Mouse (Mus musculus) left cerebral cortex, adult 8-10 months (tissue): ENCODE measurements at regions not wholly inside any gene's neighbourhood (a gene's known extent, or its start where the extent isn't known, plus 50 kb on each side); places are given as distances from the start of the nearest gene placed in this dataset.
"Not testable (repeated sequence)": the region's sequence is repeated elsewhere in the genome, so short reads cannot be mapped to it uniquely, and the experiment has no call there.

ENCODE experiments used
- DNase-seq, 2 experiments: peaks; one replicate each; pipeline ENCODE4 v3.0.0; 2022; ENCODE audit warnings: low spot score in 2 of 2

DNA sequence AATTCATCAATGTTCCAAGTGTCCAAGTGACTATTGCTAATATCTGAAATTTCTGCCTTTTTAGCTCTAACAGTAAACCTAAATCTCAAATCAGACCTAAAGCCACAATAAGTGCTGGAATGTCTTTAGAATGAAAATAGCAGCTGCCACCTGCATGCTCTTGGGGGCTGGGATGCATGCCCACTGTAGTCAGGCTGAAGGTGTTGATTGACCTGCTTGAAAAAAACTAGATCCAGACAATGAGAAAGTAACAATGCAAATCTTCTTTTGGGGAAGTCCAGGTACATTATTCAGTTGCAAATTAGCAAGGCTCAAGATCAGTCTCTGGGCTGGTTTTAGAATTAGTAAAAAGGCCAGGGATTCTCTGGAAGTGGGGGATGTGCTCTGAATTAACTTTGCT, 1759.9 kb upstream of the Slc39a10 start:
- DNase-seq = not testable (repeated sequence)

DNA sequence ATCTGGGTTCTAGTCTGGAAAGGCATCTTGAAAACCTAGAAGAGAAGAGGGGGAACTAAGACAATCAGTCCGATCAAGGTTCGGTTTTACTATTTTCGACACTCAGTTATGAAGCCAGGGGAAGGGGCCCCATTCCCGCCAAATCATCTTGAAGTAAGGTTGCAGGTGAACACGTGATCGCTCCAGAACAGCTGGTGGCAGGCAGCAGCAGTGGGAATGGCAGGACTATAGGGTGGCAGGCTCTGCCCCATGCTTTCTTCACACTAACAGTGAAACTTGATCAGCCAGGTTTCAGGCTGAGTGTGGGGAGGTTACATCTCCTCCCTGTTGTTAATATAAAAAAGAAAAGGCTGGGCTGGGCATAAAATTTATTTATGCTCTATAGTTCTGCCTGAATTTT, 1758.7 kb upstream of the Slc39a10 start:
- no peak for DNase-seq

DNA sequence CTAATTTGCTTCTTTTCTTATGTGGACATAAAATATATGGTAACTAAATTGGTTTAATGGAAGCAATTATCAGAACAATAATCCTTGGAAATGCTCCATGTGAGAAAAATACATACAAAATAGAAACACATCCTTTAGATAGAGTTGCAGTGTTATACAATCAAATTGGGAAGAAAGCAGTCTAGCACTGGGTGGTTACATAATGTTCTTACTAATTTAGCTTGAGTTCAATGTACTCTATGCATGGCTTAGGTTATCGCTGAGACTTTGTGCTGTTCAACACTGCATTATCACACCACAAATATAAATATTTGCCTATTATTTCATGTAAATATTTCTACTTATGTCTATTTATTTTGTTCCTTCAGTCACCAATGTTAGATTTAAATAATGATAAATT, 1724.5 kb upstream of the Slc39a10 start:
- DNase-seq = no peak

DNA sequence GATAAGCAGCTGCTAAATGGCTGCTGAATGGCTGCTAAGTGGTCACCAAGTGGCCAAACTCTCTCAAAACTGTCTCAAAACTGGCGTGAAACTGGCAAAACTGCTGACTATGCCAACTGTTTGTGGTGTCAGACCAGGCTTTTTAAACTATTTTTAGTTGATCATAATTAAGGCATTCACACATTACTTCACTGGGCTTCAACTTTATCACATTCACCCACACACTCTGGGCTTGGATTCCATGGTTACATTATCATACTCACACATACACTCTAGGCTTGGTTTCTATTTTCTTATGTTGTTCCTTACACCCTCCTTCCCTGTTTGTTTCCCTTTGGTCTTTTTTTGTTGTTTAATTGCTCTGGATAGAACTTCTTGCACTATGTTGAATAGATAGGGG, 1716.4 kb upstream of the Slc39a10 start:
- peak; percentile 4 to 54 for DNase-seq
